Mouse (Mus musculus): ENCODE results near the gene Etl4. TPM values are rescaled to one million over a fixed set of nuclear protein-coding genes. Genes with fewer than 3 reads are reported as not detected.
"Not testable (repeated sequence)": the region's sequence is repeated elsewhere in the genome, so short reads cannot be mapped to it uniquely, and the experiment has no call there.

Etl4 gene
- total RNA-seq, 2 experiments from 2014 or later, result 33.2 to 39.2 TPM

DNA sequence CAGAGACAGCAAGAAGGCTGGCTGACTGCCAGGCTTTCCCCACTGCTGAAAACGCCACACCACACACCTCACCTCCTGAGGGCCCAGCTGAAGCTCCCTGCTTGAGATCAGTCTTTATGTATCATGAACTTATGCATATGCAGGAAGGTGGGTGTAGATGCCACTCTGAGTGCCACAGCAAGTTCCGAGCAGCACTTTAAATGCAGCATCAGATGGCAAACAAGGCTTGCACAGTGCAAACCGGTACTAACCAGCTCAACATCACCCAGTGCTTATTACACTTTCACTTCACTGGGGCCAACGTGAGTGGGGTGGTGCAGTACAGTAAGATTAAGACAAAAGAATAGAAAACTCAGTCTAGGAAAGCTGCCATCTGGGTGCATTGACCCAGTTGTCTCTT lies 235.8 kb downstream of the Etl4 start:
- intact Hi-C loops (cut with DNase I), result no loop called here

DNA sequence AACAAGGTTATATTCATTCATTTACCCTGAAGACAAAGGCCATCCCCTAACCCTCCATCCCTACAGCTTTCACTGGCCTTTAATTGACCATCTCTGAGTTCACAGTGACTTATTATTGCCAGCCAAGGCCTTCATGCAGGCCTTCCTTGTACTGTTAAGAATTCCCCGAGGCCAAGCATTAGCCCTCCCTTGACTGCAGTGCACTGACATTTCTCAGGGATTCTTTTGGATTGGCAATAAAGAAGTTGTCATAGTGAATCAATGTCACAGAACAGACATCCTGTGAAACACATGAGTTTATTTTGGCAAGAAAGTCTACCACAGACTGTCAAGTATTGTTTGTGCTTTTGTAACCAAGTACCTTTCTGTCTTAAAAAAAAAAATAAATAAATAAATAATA lies 257.5 kb downstream of the Etl4 start:
- DNase-seq, result no peak
- intact Hi-C loops (cut with DNase I), result no loop called here

More for the DNA sequence above, 235.8 kb downstream of the Etl4 start:
- no peak for DNase-seq

DNA sequence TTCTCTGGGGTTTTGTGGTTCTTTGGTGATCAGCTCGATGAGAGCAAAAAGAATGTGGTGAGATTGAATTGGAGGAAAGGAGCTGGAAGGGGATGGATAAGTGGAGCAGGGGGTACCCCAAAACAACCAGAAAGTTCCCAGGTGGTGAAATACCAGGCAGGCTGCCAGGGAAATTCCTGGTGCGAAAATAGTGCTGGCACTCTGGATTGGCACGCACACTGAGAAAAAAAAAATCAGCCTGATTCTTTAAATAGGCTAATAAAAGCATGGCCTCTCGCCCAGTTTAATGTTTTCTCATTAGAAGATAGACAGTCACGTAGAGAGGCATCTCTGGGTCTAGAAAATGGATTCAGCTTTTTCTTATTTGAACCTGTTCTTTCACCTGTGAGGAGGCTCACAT lies 258.0 kb downstream of the Etl4 start:
- intact Hi-C loops (cut with DNase I), result no loop called here
- peak; percentile 58 to 62 for DNase-seq

DNA sequence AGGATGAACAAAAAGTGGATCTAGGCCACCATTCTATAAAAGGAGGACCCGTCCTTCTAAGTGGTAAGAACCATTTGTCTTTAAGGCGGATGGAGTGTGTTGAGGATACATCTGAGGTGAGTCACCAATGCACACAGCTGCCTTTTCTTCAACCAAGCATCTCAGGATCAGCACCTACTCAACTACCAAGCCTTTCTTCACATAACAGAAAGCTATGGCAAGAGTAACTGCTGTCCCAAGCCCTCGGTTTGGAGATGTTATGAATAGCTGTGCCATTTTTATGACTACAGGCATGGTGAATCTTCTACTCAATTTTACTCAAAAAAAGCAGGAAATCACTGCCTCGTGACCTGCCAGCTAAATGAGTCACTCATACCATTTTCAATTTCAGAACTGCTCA lies 258.6 kb downstream of the Etl4 start:
- intact Hi-C loops (cut with DNase I), result no loop called here

DNA sequence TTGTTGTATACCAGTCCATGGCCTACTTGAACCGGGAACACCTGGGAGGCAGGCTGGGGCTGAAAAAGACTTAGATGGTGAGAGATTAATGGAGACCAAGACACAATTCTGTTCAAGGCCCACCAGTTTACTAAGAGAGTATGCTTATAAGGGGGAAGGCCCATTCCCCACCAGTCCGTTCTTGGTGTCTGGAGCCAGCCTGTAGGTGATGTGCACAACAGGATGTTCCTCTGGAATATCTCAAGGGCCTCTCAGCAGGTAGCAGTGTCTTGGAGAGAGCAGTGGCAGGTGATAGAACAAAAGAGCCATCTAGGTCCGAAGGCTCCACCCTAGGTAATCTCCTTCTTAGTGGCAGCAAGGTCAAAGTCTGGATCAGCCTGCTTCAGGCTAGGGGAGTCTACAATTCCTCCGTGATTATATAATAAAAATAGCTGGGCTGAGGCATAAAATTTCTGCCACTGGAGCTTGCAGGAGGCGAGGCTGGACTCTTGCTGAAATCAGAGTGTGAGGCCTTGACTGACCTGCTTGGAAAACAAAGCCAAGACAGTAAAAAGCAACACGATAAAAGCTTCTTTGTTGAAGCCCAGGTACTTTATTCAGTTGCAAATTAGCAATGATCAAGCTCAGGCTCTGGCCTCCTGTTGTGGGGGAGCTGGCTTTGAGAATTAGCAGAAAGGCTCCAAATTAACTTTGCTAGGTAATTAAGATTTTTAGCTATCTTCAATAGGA lies 267.0 kb downstream of the Etl4 start:
- DNase-seq; intact Hi-C loops (cut with DNase I): not testable (repeated sequence)

More for the DNA sequence above, 258.6 kb downstream of the Etl4 start:
- DNase-seq, result no peak

DNA sequence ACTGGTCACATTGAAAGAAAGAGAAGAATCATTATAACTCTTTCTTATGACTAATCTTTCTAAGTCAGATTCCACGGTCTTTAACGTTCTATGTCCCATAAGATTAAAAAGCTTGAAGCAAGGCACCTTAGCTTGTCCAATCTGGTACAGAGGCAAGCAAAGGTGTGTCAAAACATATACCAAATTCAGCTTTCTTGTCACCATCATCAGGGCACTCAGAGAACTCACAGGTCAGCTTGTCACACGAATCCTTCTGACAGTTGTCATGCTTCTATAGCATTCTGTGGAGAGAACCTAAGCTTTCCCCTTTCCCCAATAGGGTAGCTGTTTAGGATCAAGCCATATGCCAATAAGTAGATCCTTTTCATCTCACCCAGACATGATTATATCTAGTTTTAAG lies 267.7 kb downstream of the Etl4 start:
- intact Hi-C loops (cut with DNase I), result not testable (repeated sequence)

DNA sequence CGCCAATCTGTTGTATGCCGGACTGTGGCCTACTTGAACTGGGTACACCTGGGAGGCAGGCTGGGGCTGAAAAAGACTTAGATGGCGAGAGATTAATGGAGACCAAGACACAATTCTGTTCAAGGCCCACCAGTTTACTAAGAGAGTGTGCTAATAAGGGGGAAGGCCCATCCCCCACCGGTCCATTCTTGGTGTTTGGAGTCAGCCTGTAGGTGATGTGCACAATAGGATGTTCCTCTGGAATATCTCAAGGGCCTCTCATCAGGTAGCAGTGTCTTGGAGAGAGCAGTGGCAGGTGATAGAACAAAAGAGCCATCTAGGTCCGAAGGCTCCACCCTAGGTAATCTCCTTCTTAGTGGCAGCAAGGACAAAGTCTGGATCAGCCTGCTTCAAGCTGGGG lies 271.0 kb downstream of the Etl4 start:
- intact Hi-C loops (cut with DNase I); DNase-seq: not testable (repeated sequence)

More for the DNA sequence above, 267.7 kb downstream of the Etl4 start:
- not testable (repeated sequence) for DNase-seq

DNA sequence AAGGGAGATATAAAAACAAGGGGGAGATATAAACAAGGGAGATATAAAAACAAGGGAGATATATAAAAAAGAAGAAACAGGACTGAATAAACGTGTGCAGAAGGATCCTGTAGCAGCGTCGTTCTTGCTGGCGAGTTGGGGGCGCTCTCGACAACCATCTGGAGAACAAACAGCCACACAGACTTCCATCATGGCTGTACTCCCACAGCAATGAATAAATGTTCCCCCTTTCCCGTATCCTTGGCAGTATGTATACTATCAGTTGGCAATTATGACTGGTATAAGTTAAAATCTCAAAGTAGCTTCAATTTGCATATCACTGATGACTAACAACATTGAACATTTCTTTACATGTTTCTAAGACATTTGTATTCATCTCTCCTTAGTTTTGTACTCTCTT lies 277.6 kb downstream of the Etl4 start:
- DNase-seq; intact Hi-C loops (cut with DNase I): not testable (repeated sequence)

DNA sequence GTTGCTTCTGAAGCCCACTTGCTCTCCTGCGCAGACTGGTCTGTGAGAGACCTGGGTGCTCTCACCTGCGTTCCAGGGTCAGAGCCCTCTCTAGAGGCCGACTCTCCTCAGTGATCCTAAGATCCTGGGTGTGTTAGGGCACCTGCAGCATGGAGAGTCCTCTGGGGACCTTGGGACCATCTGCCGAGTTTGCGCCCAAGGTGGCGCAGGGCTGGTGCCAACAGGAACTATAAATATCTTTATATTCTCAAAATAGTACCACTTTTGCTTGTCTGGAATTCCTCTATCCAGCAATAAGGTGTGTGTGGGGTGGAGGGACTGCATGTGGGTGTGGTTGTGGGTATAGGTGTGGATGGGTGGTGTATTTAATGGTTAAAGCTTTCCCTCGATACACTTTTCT lies 293.4 kb downstream of the Etl4 start:
- DNase-seq, result peak; percentile 5 to 6
- intact Hi-C loops (cut with DNase I), result no loop called here

DNA sequence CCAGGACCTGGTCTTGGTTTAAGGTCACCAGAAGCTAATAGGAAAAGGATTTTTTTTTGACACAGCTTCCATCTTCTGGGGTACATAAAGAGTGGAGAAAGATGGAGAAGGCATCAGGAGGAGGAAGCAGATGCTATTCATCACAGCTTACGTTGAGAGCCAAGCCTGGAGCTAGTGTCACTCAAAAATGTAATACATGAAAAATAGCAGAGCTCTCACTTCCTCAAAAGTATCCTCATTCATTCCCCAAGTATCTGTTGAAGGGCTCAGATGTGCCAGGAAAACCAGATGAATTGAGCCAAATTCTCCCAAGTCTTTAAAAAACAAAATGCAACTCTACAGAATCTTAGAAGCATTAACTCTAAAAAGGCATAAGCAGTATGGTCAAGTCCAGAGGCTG lies 297.1 kb downstream of the Etl4 start:
- no peak for DNase-seq
- intact Hi-C loops (cut with DNase I), result no loop called here

DNA sequence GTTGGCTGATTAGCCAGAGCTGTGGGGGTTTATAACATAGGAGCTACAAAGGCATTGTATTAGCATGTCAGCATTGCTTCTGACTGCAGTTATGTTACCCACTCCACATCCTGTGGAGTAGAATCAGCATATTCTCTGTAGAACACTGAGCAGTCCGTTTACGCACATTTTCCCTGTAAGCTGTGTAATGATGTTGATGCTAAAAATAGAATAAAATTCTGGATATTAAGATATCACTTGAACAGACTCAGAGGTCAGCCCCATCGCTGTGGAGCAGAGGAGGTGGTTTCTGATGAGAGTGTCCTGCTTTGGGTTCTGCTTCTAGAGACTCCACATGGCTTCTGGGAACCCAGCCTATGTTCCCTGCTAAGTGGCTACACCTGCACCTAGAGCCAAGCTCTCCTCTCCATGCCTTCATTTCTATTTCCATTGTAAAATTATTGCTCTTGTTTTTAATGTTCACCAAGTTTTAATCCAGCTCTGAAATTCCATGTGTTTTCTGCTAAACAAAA lies 299.2 kb downstream of the Etl4 start:
- DNase-seq, result no peak
- intact Hi-C loops (cut with DNase I), result no loop called here

DNA sequence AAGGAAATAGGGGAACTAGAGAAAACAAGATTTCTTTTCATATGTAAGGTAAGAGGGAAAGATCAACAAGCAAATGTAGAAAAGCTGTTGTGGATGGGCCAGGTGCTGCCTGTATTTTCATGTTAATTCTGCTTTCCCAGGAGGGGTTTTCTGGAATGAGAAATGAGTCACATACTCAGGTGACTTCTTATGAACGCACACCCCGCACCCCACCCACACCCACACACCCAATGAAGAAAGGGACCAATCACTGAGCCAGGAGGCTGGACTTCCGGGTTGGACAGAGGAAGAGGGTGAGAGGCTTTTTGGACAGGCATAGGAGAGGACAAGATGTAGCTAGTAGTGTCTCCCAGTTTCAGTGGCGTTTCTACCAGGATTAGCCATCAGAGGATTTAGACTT lies 299.8 kb downstream of the Etl4 start:
- DNase-seq, result no peak
- intact Hi-C loops (cut with DNase I), result no loop called here

DNA sequence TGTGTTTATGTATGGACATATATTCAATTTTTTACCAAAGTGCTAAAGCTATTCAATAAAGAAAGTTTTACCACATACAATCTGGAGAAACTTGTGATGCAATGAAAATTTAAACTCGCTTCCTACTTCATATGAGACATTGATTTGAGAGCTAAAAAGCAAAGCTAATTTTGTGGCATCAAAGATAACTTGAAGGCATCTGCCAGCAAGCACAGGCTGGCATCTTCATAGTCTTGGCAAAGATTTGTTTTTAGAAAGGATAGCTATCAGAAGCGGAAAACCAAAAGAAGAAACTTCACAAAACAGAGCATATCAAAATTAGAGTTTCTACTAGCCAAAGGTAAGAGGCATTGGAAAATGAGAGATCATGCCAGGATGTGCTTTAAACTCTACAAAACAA lies 306.7 kb downstream of the Etl4 start:
- no peak for DNase-seq
- intact Hi-C loops (cut with DNase I), result no loop called here

DNA sequence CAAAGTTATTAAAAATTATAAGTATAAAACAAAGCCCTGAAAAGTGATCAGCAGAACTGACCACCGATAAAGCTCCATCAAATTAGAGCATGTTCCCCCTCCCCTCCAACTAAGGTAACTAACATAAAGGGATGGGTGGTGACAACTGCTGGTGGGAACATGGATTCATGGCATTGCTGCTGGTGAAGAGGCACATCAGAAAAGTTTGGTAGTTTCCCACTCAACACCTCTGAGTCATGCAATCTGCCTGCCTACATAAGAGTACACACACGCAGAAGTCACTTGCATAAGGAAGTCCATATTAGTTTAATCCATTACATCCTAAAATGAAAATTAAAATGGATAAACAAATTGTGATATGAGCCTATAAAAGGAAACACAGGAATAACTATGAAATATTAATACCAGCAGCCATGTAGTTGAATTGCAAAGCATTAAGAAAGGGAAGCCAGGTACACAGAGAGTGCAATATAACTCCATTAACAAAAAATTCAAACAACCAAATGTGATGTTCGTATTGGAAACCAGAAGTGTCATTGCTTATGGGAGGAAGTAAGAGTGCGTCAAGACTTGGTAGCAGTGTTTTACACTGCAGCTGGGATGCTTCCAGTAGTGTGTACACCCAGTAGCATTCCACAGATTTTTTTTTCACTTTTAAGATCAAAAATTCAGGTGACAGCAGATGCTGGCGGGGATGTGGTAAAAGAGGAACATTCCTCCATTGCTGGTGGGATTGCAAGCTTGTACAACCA lies 307.3 kb downstream of the Etl4 start:
- intact Hi-C loops (cut with DNase I), result no loop called here
- DNase-seq, result no peak

DNA sequence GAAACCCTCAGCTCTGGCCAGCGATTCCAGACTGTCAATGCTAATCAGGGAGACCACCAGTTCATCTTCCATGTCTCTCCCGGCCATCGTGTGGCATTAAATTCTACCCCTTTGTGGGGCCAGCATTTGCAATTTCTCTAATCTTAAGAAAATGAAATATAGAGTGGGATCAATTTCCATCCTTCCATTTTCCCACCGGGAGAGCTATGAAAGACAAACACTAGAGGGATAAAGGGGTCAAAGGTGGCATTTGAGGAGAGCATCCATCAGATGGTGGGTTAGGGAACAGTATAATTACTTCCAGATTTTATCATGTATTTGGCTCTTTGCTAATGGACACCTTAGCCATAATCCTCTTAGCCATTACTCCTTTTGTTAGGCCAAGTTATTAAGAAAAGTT lies 321.8 kb downstream of the Etl4 start:
- intact Hi-C loops (cut with DNase I), result no loop called here
- DNase-seq, result no peak

DNA sequence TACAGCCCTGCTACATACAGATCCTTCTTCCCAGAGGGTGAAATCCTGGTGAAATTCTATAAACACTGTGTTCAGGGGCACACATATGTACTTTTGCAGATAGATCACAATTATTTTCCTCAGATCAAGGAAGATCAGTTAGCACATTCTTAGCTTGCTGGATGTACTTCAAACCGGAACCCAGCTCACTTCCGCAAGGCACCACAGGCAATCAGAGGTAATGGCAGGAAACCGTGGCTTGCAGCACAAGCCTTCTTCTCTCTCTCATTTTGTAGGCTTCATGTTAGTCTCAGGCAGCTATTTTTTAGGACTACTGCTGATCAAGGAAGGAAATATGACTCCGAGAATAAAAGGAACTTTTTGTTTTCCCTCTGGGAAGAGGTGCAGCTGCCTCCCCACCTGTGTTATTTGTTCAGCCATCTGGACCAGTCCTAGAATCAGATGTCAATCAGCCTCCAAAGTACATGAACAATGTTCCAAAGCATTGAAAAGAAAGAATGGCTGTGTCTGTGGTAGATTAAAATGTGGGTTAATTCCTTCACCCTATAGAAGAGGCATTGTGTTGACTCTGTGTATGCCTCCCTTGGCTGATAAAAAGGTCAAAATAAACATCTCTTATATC lies 338.6 kb downstream of the Etl4 start:
- intact Hi-C loops (cut with DNase I), result no loop called here
- DNase-seq, result no peak

DNA sequence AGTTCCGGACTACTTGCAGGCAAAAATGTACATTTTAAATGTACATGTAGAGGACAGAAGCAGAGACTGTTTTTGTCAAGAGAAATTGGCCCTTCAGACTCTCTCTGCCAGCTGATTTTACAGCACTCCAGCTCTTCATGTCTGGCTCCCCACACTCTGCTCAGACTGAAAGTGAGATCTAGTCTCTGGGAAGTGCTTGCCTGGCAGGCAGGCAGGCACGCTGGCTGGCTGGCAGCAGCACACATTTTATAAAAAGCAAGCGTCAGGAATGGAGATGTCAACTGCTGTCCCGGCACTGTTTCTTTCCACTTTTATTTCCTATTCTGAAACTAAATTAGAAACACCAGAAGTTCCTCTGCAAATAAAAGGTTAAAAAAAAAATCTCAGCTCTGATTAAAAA lies 339.8 kb downstream of the Etl4 start:
- intact Hi-C loops (cut with DNase I), result no loop called here
- peak; percentile 13 to 15 for DNase-seq

DNA sequence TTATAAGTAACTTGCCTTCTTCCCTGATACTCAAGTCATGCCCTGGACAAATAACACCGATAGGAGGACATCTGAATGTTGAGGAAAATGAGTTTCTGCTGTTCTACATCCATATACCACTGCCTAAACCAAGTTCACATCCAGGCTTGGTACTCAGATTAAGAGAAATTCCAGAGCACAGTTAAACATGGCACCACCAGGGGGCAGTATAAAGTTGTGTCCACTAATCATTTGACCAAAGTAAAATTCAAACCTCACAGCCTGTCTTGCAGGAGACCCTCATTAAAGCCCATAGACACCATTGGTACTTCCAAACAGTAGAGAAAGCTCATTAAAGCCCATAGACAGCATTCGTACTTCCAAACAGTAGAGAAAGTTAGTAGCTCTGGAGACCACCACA lies 366.5 kb downstream of the Etl4 start:
- DNase-seq, result peak; percentile 36 to 54
- intact Hi-C loops (cut with DNase I), result loop anchor here (1.0 to 2.0 kb wide), 4 partner anchors 218 to 503 kb away; no protein-coding TSS in a partner anchor

DNA sequence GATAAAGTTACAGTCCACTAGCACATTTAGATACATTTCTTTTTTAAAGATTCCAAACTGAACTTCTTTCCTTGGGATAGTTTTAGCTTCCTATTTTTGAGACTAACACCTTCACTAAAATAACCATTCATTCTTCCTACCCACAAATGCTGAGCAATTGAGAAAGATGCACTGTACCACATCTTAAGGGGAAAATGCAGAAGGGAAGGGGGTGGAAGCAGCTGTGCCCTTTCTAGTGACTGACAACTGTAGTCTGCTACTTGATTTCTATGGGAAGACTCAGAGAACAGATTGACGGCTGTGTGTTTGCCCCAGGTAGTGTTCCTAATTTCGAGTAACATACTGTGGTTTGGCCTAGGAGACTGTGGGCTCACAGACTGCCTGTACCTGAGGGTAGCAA lies 372.3 kb downstream of the Etl4 start:
- no peak for DNase-seq
- intact Hi-C loops (cut with DNase I), result no loop called here

DNA sequence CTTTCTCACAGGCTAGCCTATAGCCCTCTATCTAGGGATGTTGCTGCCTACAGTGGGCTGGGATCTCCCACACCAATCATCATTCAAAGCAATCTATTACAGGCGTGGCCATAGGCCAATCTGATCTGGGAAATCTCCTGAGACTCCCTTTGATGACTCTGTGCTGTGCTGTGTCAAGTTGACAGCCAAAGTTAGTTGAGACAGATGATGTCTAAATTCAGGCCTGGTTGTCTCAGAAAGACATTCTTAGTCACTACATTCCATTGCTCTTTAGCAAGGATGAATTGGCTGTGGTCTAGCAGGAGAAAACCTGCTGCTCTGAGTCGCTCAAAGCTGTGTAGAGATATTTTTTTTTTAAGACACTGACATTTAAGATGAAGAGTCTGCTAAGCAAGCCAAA lies 374.8 kb downstream of the Etl4 start:
- no peak for DNase-seq
- intact Hi-C loops (cut with DNase I), result no loop called here

DNA sequence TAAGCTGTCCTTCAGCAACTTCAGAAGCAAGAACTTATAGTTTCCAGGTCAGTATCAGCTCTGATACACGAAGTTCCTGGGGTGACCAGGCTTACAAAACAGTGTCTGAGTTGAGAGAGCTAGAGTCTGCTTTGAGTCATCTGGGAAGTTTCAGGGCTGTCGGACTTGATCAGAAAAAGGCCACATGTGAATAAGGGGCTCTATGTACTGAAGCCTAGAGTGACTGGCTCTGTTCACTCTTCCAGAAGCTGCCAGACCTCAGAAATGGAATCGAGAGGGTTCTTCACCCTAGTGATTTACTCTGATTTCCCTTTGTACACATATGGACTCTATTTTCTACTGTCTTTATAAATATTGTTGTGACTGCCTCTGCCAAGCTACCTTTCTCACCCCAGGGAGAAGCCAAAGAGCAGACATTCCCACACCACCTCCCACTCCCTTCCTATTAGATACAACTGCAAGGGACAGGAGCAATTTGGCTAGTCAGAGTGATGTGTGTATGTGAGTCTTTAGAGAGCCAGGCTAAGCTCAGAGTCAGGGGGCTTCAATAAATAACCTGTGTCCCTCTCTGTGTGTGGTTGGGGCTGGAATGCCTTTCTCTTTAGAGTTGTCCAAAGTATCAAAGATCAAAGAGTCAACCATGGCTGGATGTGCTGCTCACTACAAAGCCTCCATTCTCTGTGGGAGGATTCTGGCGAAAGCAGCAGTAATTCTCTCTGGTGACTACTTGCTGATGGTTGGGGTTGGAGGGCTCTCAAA lies 381.6 kb downstream of the Etl4 start:
- intact Hi-C loops (cut with DNase I), result no loop called here
- DNase-seq, result no peak

All from heart, postnatal 36 days (tissue).